Mouse (Mus musculus) midbrain, embryonic 14.5 days (tissue): ENCODE measurements around the gene Nudcd2. TPM values are rescaled to one million over a fixed set of nuclear protein-coding genes. Genes with fewer than 3 reads are reported as not detected.
A peak's percentile ranks its signal among the peaks of the same experiment; 100 is the strongest.

Source experiments
- ATAC-seq: fragments of 200-750 bp; cut with Nextera tagmentation; 2 replicates; pipeline ENCODE4 v1.8.0; 2017; ENCODE audit warnings: moderate number of reproducible peaks, moderate library complexity; ENCODE audit not compliant: low FRiP score, low TSS enrichment
- DNase-seq: peaks from one replicate; pipeline ENCODE4 v3.0.0-alpha.2; 2015
- H3K27ac ChIP-seq: fragments of 300-500 bp; sonication (generic); replicated peaks from 2 replicates; pipeline ENCODE4 v1.5.1; 2014; ENCODE audit warnings: mild to moderate bottlenecking, low read depth, low read length, moderate library complexity
- H3K27me3 ChIP-seq: fragments of 300-500 bp; sonication (generic); 2 replicates; pipeline ENCODE4 v1.6.1; 2014; ENCODE audit warnings: low read length, control low read depth, mixed read lengths; ENCODE audit not compliant: control insufficient read depth, insufficient read depth
- H3K36me3 ChIP-seq: fragments of 300-500 bp; sonication (generic); 2 replicates; pipeline ENCODE4 v1.6.1; 2014; ENCODE audit warnings: low read length, control low read depth; ENCODE audit not compliant: control insufficient read depth, insufficient read depth
- H3K4me1 ChIP-seq: fragments of 300-500 bp; sonication (generic); 2 replicates; pipeline ENCODE4 v1.6.1; 2014; ENCODE audit warnings: mild to moderate bottlenecking, antibody characterized with exemption, low read length, control low read depth; ENCODE audit not compliant: control insufficient read depth, insufficient read depth
- H3K4me2 ChIP-seq: fragments of 300-500 bp; sonication (generic); 2 replicates; pipeline ENCODE4 v1.6.1; 2014; ENCODE audit warnings: mild to moderate bottlenecking, low read length, moderate library complexity
- H3K4me3 ChIP-seq: fragments of 300-500 bp; sonication (generic); replicated peaks from 2 replicates; pipeline ENCODE4 v1.5.1; 2014; ENCODE audit warnings: low read depth, low read length
- H3K9ac ChIP-seq: fragments of 300-500 bp; sonication (generic); replicated peaks from 2 replicates; pipeline ENCODE4 v1.6.1; 2014; ENCODE audit warnings: mild to moderate bottlenecking, low read length, moderate library complexity
- H3K9me3 ChIP-seq: fragments of 300-500 bp; sonication (generic); 2 replicates; pipeline ENCODE4 v1.6.1; 2016; ENCODE audit warnings: low read length, control low read depth, mixed read lengths; ENCODE audit not compliant: control insufficient read depth
- WGBS: fragments of 180-500 bp; shearing (Covaris S2); extraction: QIAGEN DNeasy Blood & Tissue Kit; methylation state at CpG from one replicate; pipeline ENCODE4 v1.1.7; 2014; 5-methylcytosine and 5-hydroxymethylcytosine counted together
- polyA plus RNA-seq: library from polyadenylated mRNA; unstranded; fragments of >200 nt; fragmentation: Nextera tagmentation; extraction: Ambion mirVana; gene quantifications from 2 replicates; pipeline ENCODE4 v1.2.1, GENCODE M21; 2014

The Nudcd2 gene
- polyA plus RNA-seq, result 62.9 and 74.9 TPM in 2 replicates

GRCm38 (mm10) chr11:40733339-40734174, at the start of gene Nudcd2, which contains the start of gene Hmmr:
Gene Nudcd2 (plus strand): TSS chr11:40733667.
Gene Hmmr (minus strand): TSS chr11:40733422.
- ATAC-seq (peak; percentile 100), DNase-seq (peak; percentile 98)
- Histone ChIP-seq H3K9me3 (no peaks in the 10 kb centered on the region), H3K4me2 (peak within 1 kb of the TSS; percentile 73), H3K9ac (peak within 1 kb of the TSS; percentile 86), H3K4me1 (peaks cover 22% of the 10 kb centered on the region), H3K4me3 (peak within 1 kb of the TSS; percentile 85), H3K27ac (peak within 1 kb of the TSS; percentile 79), H3K27me3 (no peaks in the 10 kb centered on the region), H3K36me3 (peaks cover 27% of the 10 kb centered on the region)
- WGBS, result under 1% methylated on average over 52 of the region's 52 CpGs

DNA sequence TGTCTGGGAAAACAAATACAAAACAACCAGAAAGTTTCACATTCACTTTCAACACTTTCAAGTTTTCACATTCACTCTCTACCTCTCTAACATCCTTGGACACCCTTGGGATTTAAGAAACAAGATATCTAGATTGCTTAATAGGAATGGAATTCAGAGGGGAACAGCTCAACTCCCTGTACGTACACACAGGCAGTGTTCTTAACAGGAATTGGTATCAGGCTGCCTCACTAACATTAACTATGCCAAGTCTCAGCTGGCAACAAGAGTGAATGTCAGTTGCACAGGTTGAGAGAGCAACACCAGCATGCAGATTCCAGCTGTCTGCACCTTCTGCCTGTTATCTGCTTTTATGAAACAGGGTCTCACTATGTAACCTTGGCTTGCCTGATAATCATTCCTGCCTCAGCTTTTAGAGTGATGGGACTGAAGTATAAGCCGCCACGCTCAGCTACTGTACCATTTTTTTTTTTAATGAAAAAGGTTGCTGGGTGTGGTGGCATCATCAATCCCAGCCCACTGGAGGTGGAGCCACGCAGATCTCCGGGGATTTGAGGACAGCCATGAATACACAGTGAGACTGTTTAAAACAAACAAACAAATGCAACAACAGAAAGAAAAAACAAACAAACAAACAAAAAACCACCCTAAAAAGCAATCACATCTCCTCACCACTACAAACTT, 42.9 kb upstream of the Nudcd2 start:
- Histone ChIP-seq H3K9me3 (no peaks in the 10 kb centered on the region), H3K27me3 (no peaks in the 10 kb centered on the region), H3K4me2 (peak overlapping the region; percentile 88), H3K9ac (no peak overlapping the region), H3K4me3 (no peak overlapping the region), H3K36me3 (peaks cover 18% of the 10 kb centered on the region), H3K27ac (no peak overlapping the region), H3K4me1 (peaks cover 18% of the 10 kb centered on the region)
- 80% methylated on average over 5 of the region's 5 CpGs for WGBS
- no peak for DNase-seq
- ATAC-seq, result no peak

- WGBS, result under 1% methylated on average over 28 of the region's 28 CpGs
- H3K4me2 ChIP-seq, result peak overlapping the region; percentile 88
- peak overlapping the region; percentile 93 for H3K27ac ChIP-seq
- peak overlapping the region; percentile 60 for H3K9ac ChIP-seq
- H3K27me3 ChIP-seq, result no peaks in the 10 kb centered on the region
- no peaks in the 10 kb centered on the region for H3K9me3 ChIP-seq
- peaks cover 18% of the 10 kb centered on the region for H3K4me1 ChIP-seq
- peaks cover 5% of the 10 kb centered on the region for H3K36me3 ChIP-seq
- DNase-seq (no peak), ATAC-seq (peak; percentile 62)
- H3K4me3 ChIP-seq, result peak overlapping the region; percentile 59
Measured at GRCm38 (mm10) chr11:40692101-40692509, 41.4 kb upstream of the Nudcd2 start.

- H3K9ac ChIP-seq, result peak overlapping the region; percentile 60
- H3K4me1 ChIP-seq, result peaks cover 18% of the 10 kb centered on the region
- no peaks in the 10 kb centered on the region for H3K9me3 ChIP-seq
- DNase-seq (peak; percentile 97), ATAC-seq (peak; percentile 98)
- WGBS, result under 1% methylated on average over 36 of the region's 36 CpGs
- peak overlapping the region; percentile 59 for H3K4me3 ChIP-seq
- H3K36me3 ChIP-seq, result no peaks in the 10 kb centered on the region
- H3K4me2 ChIP-seq, result peak overlapping the region; percentile 88
- peak overlapping the region; percentile 93 for H3K27ac ChIP-seq
- no peaks in the 10 kb centered on the region for H3K27me3 ChIP-seq
Measured at GRCm38 (mm10) chr11:40692511-40693365, 40.7 kb upstream of the Nudcd2 start.

DNA sequence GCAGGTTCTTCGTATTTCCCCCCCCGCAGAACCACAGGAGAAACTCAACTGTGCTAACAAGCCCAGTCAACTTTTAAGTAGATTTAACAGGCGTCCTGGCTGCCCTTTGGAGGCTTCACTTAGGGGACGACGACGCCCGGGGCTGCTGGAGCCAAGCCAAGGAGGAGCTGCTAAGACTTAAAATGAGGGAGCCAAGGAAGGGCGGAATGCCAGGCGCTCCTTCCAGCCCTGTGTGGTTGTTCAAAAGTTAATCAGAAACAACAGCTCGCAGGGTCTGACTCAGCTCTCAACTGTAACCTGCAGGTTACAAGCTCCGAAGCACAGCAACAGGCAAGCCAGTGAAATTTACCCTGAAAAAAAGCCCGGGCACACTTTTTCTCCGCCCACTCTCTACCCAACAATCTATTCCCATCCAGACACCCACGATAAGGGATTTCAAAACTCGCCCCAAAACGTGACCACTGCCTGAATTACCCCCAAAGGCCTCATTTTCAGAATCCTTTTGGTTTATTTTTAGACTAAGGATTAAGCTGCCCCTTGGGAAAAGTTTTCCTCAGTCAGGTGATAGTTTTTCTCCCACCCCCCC, 40.0 kb upstream of the Nudcd2 start:
- Histone ChIP-seq H3K36me3 (no peaks in the 10 kb centered on the region), H3K4me3 (peak overlapping the region; percentile 59), H3K27ac (peak overlapping the region; percentile 93), H3K27me3 (no peaks in the 10 kb centered on the region), H3K9ac (peak overlapping the region; percentile 45), H3K9me3 (no peaks in the 10 kb centered on the region), H3K4me2 (peak overlapping the region; percentile 88), H3K4me1 (peaks cover 18% of the 10 kb centered on the region)
- ATAC-seq (no peak), DNase-seq (peak; percentile 76)
- WGBS, result under 1% methylated on average over 16 of the region's 16 CpGs

DNA sequence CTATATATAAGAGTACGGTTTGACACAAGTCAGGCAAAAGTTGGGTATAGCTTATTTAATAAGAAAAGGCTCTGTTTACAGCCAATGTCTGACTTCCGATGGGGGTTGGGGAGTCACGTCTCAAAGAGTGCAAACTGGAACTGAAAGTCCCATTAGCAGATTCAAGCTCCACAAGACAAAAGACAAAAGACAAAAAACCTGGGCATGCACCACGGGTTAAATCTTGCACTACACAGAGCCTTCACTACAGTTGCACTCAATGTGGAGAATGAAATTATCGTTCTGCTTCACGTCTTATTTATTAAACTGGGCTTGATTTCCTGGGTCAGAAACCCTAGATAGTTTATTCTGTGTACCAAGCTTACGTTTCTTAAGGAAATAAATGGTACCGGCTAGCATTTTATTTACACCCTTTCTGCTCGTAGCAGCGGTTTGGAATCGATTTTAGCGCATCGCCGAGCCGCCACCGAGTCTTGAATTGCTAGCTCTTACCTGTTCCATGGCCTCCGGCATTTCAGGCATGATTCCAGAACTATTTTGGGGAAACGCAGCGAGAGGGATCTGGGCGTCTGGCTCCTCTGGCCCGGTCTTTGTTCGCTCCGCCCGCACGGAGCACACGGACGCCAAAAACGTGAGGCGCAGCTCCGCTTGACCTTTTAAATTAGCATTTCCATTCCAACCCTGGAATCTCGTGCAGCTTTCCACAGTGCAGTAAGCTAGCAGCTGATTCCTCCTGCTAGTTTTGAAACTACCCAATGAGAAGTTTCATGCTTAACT, 39.0 kb upstream of the Nudcd2 start:
- ATAC-seq (peak; percentile 38), DNase-seq (peak; percentile 86)
- H3K36me3 ChIP-seq, result no peaks in the 10 kb centered on the region
- peak overlapping the region; percentile 88 for H3K4me2 ChIP-seq
- H3K27ac ChIP-seq, result peak overlapping the region; percentile 93
- no peaks in the 10 kb centered on the region for H3K9me3 ChIP-seq
- WGBS, result under 1% methylated on average over 31 of the region's 31 CpGs
- H3K27me3 ChIP-seq, result no peaks in the 10 kb centered on the region
- peaks cover 18% of the 10 kb centered on the region for H3K4me1 ChIP-seq
- H3K4me3 ChIP-seq, result peak overlapping the region; percentile 59
- H3K9ac ChIP-seq, result peak overlapping the region; percentile 75

DNA sequence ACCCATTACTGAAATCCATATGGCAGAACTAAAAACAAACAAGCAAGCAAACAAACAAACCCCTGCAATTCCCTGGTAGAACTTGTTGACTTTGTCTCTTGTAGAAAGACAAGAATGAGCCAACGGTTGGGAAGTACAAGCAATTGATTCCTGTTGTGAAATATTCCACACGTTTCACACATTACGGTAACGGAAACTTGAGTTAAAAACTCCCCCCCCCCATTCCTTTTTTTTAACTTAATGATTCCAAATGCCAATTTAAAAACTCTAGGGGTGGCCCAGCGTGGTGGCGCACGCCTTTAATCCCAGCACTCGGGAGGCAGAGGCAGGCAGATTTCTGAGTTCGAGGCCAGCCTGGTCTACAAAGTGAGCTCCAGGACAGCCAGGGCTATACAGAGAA, 38.4 kb upstream of the Nudcd2 start, which contains the start of gene Mat2b:
TSS of gene Mat2b (minus strand) at position 101 of the 400 bp plus-strand sequence.
- Histone ChIP-seq H3K36me3 (no peaks in the 10 kb centered on the region), H3K4me1 (peaks cover 18% of the 10 kb centered on the region), H3K4me3 (peak within 1 kb of the TSS; percentile 59), H3K4me2 (peak within 1 kb of the TSS; percentile 88), H3K9ac (peak within 1 kb of the TSS; percentile 75), H3K27ac (peak within 1 kb of the TSS; percentile 93), H3K27me3 (no peaks in the 10 kb centered on the region), H3K9me3 (no peaks in the 10 kb centered on the region)
- DNase-seq, result no peak
- ATAC-seq, result no peak
- whole genome bisulfite sequencing, result 88% methylated on average over 9 of the region's 9 CpGs
